Mouse (Mus musculus) adrenal gland, adult (tissue): ENCODE data around the gene Dpyd.

Experiments
- DNase-seq, 2 experiments: peaks; one replicate each; pipeline ENCODE4 v3.0.0; 2022 to 2023; ENCODE audit warnings: low spot score in 1 of 2; ENCODE audit not compliant: inconsistent age in 2 of 2

The Dpyd gene

DNA sequence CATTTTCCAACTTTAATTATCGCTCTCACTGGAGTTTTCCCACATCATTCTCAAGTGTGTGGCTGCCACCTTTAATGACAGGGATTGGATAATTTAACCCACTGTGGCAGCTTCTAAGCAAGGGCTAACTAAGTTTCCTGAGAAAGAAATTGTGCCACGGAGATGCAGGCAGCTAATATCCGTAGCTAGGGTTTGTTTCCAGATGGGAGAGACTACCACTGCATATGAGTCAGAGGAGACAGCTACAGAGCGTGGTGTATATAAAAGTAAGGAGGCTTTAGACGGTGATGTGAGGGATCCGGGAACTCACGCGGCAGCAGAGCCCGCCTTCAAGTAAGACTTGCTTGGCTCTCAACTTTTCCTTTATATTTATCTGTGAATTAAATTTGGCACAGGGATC, 505.3 kb downstream of the Dpyd start:
- DNase-seq, result no peak

DNA sequence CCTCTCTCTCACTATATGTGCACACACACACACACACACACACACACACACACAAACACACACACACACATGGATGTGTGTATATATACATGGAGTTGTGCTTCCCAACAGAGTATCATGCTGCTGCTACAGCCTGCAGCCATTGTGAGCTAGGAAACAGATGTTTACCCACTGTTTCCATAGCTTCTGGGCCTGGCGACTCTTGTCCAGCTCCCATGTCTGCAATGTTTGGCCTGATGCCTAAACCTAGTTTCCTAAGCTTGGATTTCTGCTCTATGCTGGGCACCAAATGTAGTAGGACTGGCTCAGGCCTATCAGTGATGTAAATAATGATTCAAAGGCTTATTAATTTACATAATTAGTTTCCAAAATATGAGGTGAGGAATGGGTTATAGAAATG, 524.7 kb downstream of the Dpyd start:
- DNase-seq, result no peak

DNA sequence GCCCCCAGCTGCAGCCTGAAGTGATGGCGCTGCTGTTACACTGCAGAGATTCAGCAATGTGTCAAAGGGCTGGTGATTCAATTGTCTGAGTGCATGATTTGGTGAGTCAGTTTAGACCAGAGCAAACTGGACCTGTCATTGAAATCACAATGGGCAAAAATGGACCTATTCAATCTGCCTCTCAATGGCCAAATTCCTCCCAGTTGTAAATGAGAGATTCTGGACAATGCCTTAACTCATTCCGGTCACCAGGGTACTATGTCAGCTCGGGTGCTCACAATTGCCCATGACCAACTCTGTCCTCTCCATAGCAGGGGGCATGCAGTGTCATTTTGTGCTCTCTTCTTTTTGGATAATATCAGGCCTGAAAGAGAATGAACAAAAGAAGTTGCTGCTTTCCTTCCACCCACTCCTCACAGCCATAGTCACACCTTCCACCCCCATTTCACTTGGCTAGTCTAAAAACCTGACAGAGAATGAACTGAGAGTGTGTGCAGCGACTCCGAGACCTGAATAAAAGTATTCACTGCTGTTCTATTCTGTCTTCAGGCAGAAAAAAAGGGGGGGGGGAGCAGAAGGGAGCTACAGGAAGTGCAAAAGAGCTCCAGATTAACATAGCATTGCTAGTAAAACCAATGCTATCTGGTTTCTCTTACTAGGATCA, 533.4 kb downstream of the Dpyd start:
- no peak for DNase-seq

DNA sequence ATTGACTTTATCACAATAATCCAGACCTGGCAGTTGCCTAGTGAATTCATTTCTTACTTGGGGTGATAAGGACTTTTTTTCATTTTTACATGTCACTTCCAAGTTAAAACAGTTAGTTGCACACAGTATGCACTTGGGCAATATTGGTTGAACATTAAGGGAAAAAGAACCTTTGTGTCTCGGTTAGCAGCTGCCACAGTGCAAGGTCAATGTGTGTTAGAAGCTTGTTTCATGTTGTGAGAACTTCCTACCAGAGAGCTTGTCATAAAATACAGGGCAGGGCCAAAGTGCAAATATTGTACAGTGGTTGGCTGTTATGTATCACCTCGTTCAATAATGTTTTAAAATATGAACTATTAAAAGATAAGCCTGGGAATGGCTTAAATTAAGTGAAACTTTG, 564.1 kb downstream of the Dpyd start:
- DNase-seq, result no peak

DNA sequence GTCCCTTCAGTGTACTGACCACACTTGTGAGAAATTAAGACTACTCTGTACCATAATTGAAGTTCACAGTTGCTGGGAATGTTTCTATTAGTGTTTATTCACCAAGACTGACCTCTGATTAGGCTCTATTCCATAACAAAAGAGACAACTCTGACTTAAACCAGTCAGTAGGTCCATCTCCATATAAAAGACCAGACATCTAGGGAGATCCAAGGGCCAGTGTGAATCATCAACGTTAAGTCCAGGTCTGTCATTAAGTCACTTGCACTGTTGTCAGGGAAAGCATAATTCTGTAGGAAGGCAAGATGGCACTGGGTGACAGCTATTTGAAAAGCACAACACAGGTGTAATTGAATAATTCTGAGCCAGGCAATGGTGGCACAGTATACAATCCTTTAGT, 566.1 kb downstream of the Dpyd start:
- no peak for DNase-seq

DNA sequence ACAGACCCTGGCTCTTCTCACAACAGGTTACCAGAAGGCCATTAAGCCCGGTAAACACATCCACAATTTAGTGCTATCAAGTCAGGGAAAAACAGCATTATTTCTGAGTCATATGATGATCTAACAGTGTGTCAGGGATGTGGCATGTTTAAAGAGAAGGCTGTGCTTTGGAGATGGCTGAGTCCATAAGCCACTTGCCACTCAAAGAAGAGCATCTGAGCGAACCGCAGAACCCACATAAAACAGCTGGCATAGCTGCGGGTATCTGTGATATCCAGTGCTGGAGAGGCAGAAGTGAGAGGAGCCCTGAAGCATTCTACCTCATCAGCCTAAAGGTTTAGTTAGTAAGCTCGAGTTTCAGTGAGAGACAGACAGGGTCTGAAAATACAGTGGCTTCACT, 581.1 kb downstream of the Dpyd start:
- no peak for DNase-seq

DNA sequence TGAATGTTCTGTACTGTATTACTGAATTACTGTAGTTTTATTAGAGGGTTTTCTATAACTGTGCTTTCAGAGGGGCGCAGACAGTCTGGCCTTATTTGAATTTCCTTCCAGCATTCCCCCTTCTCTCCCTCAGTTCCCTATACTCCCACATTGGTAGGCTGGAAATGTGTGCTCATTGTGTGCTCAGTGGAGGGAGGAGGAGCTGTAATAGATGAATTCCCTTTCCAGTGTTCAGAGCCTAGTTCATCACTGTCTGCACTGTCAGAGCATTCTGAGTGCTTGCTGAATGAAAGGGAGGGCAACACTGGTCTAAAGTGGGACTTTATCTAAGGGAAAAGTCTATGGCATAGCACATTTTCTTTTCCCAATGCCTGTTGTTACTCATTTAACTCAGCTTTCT, 582.9 kb downstream of the Dpyd start:
- DNase-seq, result no peak

DNA sequence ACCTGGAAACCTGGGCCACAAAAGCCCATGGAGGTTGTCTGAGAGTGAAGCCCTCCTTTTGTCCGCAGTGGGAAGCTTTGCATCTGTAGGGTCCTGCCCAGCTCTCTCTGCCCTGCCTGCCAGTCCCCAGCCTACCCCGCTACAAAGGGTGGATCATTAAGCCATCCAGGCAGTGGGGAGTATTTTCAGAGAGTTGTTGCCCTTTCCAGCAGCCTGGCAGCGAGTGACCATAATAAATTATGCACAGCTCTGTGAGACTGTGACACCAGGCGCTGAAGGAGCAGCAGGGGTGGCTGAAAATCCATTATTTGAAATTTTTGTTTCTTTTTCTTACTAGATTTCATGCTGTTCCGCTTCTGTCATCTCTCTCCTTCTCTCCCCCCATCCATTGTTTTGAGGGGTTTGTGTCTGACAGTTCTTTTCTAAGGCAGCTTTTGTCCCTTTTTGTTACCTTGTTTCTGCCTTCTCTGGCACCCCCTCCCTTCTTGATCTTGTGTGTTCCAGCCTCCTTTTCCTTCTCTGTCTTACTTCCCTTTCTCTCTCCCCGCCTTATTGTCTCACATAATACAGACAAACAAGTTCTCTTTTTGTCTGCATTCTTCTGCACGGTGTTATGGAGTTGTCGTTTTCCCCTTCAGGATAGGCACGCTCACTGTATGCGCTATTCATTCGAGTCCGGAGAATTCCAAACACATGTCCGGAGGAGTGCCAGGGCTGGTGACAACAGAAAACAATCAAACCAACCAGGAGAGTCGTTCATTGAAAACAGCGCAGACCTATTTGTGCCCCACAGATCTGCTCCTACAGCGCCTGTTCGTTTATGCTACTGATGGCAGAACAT, 592.9 kb downstream of the Dpyd start:
- peak in 1 of 2 experiments; percentile 30 for DNase-seq

DNA sequence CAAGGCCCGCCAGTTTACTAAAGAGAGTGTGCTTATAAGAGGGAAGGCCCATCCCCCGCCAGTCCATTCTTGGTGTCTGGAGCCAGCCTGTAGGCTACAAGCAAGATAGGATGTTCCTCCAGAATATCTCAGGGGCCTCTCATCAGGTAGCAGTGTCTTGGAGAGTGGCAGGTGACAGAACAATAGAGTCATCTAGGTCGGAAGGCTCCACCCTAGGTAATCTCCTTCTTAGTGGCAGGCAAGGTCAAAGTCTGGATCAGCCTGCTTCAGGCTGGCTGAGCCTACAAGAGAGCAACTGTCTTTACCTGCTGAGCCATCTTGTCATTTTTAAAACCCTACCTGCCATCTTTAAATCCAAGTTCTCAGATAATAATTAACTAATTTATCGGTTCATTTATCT, 596.7 kb downstream of the Dpyd start:
- DNase-seq, result no peak

DNA sequence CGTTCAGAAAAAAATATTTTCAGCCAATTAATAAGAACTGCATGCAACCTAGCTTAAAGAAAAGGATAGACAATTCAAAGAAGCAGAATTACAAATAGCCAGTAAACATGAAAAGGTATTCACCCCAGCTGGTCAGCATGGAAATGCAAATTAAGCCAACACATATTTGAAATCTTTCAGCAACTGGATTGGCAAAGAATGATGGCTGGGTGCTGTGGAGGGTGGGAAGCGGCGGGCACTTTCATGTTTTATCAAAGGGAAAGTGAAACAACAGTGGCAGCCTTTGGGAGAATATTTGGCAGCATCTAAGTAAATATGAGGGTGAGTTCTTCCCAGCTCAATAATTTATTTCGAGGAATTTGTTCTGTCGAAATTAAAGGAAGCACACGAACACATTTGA, 603.8 kb downstream of the Dpyd start:
- DNase-seq, result peak in 1 of 2 experiments; percentile 35

DNA sequence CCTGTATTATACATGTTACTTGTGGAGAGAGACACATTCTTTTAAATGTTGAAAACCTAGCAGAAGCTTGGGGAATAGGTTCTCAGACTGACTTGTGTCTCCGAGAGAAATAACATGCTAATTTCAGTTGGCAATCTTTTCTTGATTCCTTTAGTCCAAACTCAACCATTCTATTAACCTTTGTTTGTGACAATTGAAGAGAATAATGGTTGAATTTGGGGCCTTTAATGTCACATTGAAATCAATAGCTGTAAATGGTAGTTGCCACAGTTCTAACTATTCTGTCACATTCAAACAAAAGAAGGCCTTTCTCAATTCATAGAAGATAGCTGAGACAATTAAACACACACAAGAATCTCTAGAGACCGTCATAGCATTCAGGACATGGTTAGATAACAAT, 606.2 kb downstream of the Dpyd start:
- DNase-seq, result no peak

DNA sequence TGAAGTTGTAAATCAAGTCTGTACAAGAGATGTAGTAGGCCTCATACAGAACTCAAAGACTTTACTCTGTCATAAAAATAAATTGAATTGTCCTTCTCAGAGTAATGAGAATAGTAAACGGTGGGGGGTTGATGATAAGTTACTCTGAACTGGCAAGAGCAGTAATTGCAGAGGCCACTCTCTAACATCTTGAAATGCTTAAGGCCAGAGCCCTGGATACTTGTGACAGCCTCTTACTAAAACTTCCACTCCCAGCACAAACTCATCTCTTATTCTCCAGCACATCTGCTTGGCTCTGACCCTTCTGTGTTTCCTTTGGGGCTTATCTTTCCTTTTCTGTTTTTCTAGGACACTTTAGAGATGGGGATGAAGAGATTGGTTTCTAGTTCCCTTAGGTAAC, 606.7 kb downstream of the Dpyd start:
- no peak for DNase-seq

DNA sequence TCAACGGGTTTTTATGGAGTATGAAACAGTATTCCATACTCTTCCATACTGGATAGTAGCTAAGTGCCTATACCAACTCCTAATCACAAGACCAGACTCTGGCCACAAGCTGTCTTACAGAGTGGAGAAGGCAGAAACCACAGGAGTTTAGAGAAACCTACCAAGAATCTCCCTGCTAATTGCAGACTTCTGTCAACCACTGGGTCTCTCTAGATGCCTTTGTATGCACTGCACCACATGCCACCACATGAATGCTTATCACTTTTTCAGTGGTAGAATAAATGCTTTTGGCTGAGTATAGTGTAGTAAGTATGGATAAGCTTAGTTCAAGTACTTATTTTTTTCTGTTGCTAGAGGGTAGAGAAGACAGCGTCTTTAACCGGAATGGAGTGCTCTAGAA, 621.3 kb downstream of the Dpyd start:
- no peak for DNase-seq

DNA sequence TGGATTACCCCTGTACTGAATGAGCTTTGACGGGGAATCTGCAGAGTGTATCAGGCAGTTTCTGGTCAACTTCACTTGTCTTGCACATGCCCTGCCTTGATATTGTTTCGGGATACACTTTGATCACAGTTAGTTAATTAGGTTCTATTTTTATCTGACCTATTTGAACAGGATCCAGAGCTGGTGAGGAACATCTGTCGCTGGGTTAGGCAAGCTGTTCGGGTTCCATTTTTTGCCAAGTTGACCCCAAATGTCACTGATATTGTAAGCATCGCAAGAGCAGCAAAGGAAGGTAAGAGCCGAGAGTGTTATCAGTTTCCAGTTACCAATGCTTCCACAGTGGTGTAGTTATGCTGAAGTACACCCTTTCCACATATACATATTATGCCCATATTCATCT, 632.1 kb downstream of the Dpyd start:
- no peak for DNase-seq

DNA sequence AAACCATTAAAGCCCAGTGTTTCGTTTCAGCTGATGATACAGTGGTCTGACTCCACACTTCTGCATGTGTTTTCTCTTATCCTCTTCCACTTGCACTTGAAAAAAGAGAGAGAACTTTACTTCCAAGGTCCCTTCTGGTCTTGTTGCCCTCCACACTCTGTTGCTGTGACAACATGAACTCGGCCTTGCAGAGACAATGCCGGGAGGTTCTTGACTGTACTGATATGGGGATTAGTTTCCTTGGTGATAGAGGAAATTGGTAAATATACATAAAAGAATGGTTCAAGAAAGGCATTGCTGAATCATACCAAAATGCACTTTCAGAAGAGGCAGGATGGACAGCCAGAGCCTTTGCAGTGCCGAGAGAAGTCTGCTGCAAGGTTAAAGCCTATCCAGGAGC, 633.7 kb downstream of the Dpyd start:
- peak; percentile 9 to 70 for DNase-seq

DNA sequence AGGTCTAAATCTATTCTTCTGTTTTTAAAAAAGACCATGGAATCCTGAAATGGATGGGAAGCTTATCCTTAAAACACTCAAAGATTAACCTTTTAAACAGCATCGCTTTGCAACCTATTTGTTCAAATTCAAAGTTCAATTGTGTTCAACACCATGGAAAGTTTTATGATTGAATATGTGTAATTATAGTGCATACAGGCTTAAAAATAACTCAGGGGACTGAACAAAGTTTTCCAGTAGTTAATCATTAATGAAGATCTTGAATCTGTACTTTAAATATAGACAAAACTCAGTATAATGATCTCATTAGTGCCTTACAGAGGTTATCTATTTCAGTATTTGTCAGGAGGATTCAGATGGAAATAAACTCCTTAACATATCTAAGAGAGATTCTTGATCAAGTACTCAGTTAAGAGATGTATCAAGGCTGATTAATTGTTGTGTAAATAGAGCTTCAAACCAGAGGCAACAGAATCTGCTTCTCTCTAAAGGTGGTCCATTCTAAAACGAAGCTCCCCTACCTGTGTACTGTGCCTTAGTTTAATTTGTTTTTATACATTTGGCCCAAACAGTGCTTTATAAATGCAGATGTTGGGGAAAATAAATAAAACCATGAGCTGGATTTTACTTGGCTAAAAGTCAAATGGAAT, 659.0 kb downstream of the Dpyd start:
- DNase-seq, result no peak

DNA sequence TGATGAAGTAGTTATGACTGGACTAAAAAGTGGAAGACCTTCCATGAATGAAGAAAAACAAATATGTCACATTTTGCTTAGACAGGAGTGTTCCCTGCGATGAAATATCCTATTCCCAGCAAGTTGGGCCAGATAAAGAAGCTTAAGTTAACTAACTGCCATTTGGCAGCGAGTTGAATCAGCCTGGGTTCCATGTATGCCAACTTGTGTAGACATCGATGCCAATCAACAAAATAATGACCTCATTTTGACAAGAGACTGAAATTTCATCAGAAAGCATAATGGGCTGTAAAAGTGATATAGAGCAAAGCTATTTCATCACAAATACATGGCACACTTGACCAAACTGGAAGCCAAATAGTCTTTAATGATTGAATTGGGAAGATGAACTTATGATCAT, 681.3 kb downstream of the Dpyd start:
- no peak for DNase-seq

DNA sequence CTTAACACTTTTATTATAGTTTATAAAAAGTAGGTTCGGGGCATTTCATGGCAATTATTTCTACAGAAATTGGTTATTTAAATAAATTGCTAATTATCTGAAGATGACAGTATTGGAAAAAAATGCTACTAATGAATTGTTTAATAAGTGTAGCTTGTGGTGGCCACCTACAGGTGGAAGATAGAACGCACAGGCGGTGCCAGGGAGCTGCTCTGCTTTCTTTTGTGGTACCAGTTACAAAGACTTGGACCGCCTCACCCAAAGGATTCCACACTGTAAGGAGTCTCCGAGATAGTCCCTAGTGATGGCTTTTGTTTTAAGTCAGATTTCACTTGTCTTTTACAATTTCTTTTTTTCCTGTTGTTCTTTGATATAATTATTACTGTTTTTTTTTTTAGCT, 694.6 kb downstream of the Dpyd start:
- peak; percentile 6 to 64 for DNase-seq

DNA sequence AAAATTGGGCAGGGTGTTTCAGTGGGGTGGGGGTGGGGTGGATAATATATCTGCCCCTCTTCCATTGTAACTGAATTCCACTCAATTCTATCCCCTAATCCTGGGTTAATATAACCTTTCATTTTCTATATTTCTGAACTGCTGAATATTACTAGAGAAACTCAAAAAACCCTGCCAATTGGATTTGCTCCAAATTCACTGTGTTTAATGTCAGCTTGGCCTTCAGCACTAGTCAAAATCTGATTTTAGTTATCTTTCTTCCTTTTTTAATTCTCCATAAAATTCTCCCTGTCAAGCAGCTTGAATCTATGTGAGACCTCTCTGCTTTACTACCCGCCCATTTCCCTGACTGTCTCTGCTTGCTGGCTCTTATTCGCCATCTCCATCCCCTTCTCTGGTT, 713.3 kb downstream of the Dpyd start:
- peak; percentile 5 to 76 for DNase-seq

DNA sequence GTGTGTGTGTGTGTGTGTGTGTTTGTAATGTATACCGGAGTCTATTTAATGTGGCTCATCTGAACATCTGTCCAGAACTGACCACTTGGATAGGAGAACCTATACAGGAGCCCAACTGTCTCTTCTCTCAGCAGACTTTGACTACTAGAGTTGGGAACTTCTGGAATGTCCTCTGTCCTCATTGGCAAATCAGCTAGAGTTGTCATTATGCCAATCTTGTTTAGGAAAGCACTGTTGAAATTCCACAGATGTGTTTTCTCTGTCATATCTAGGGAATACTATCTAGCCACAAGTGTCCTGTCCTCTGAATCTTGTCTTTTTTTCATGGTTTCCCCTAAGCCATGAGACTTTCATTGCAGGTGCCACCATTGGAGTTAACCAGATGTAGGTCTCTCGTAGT, 718.7 kb downstream of the Dpyd start:
- DNase-seq, result no peak

DNA sequence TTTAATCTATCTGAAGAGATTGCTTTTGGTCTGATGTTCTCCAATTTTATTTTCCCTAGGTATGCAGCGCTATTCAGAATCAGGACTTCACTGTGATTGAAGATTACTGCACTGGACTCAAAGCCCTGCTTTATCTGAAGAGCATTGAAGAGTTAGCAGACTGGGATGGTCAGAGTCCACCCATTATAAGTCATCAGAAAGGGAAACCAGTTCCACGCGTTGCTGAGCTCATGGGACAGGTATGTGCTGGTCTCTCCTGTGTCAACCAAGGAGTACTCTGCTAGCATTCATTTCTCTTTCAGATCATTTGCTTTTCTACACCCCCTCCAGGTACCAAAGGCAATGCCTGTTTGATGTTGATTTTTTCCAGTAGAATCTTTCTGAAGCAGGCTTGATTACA, 752.8 kb downstream of the Dpyd start:
- no peak for DNase-seq

DNA sequence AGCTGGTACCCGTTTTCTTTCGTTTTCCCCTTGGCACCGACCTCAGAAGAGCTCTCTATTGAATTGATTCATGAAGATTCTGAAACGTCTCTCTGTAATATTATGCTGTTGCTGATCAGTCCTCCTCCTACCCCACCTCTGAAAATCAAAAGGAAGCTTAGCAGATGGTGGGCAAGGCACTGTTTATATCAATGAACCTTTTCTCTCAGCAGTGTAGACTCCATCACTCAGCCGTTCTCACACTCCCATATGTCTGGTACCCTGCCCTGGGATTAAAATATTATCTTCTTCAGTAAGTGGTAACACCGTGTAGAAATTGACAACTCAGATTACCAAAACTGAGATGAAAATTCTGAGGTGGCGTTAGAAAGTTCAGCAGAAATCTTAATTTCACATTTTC, 767.1 kb downstream of the Dpyd start:
- no peak for DNase-seq
